Mouse (Mus musculus) lung, adult 2 months (tissue): Measurements from ENCODE around the gene Usp21.

ENCODE experiments used
- CTCF ChIP-seq: fragments of 200-500 bp; IDR thresholded peaks from 2 replicates; pipeline ENCODE4 v1.5.1; 2011; ENCODE audit warnings: mild to moderate bottlenecking, low read length, control low read depth; ENCODE audit not compliant: insufficient read depth
- POLR2A ChIP-seq: fragments of 200-500 bp; IDR thresholded peaks from 2 replicates; pipeline ENCODE4 v1.6.1; 2011; ENCODE audit warnings: low read depth, mild to moderate bottlenecking, control low read depth, low read length, borderline replicate concordance; ENCODE audit errors: extremely low read depth

- TF ChIP-seq CTCF (no peak), POLR2A (peak; percentile 43; the same call in 1 of the 2 replicates)
These were observed 53.7 kb downstream of the Usp21 start, which contains the start of gene Fcer1g for GRCm38 (mm10) chr1:171234126-171234525.
